Mouse (Mus musculus): ENCODE measurements around the gene Mgea5. TPM values are rescaled to one million over a fixed set of nuclear protein-coding genes. Genes with fewer than 3 reads are reported as not detected.
"Not testable (repeated sequence)": the region's sequence is repeated elsewhere in the genome, so short reads cannot be mapped to it uniquely, and the experiment has no call there.

The Mgea5 gene
- polyA plus RNA-seq, 1 experiment = 2.3 TPM

- no peak overlapping the region for H3K4me3 ChIP-seq (replicated peaks)
- H3K4me1 ChIP-seq (ENCODE audit: control insufficient read depth) = peaks cover 11% of the 10 kb centered on the region
- H3K9me3 ChIP-seq (ENCODE audit: control insufficient read depth, low read length) = no peaks in the 10 kb centered on the region
- TF ChIP-seq GATA1 (IDR thresholded peaks at IDR 0.05; ENCODE audit: low read length) (no peak), TAL1 (IDR thresholded peaks at IDR 0.05; ENCODE audit: low read length) (no peak)
- no peaks in the 10 kb centered on the region; the same call in 1 of the 2 replicates for H3K36me3 ChIP-seq (ENCODE audit: control insufficient read depth)
- peaks cover 68% of the 10 kb centered on the region for H3K27me3 ChIP-seq (ENCODE audit: control insufficient read depth)
These were observed 31.5 kb upstream of the Mgea5 start for GRCm38 (mm10) chr19:45815170-45815569.

DNA sequence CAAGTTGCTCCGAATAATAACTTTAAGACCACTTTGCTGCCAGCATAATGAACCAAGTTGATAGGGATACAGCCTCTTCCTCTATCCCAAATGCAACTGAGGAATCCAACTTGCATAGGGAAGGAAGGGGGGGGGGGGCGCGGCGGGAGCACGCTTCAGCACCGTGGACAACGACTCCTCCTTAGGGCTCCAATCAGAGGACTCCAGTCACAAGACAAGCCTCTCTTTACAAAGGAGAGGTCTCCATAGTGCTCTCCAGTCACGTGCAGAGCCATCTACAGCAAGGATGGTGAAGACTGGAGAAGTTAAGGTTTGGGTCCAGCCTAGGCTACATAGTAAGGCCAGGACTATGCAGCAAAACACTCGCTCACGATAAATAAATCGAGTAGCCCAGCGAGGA, 30.2 kb upstream of the Mgea5 start:
- Histone ChIP-seq H3K36me3 (ENCODE audit: control insufficient read depth) (no peaks in the 10 kb centered on the region; the same call in 1 of the 2 replicates), H3K9me3 (ENCODE audit: control insufficient read depth, low read length) (no peaks in the 10 kb centered on the region), H3K4me1 (ENCODE audit: control insufficient read depth) (peaks cover 11% of the 10 kb centered on the region), H3K27me3 (ENCODE audit: control insufficient read depth) (peaks cover 68% of the 10 kb centered on the region), H3K4me3 (replicated peaks) (no peak overlapping the region)
- TF ChIP-seq GATA1 (IDR thresholded peaks at IDR 0.05; ENCODE audit: low read length) = no peak
- TF ChIP-seq TAL1 (IDR thresholded peaks at IDR 0.05; ENCODE audit: low read length) = no peak

DNA sequence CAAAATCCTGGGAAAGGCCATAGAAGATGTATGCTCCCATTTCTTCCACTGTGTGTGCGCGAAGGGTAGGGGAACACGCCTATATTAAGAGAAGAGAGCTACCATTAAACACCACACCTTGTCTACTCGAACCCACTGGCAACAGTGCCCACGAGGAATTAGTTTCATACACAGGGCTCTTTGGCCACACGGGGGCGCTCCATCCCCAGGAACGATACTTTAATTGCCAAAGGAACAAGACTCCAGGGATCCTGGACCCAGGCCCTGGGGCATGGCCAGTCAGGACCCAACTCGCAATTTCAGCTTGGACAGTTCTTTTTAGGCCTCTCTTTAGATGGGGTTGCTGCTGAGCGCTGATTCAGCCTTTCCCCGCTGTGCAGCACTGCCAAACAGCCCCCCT, 29.6 kb upstream of the Mgea5 start:
- H3K4me3 ChIP-seq (replicated peaks) = no peak overlapping the region
- no peaks in the 10 kb centered on the region for H3K9me3 ChIP-seq (ENCODE audit: control insufficient read depth, low read length)
- peaks cover 68% of the 10 kb centered on the region for H3K27me3 ChIP-seq (ENCODE audit: control insufficient read depth)
- peaks cover 11% of the 10 kb centered on the region for H3K4me1 ChIP-seq (ENCODE audit: control insufficient read depth)
- H3K36me3 ChIP-seq (ENCODE audit: control insufficient read depth) = no peaks in the 10 kb centered on the region
- TF ChIP-seq TAL1 (IDR thresholded peaks at IDR 0.05; ENCODE audit: low read length) (no peak), GATA1 (IDR thresholded peaks at IDR 0.05; ENCODE audit: low read length) (no peak)

DNA sequence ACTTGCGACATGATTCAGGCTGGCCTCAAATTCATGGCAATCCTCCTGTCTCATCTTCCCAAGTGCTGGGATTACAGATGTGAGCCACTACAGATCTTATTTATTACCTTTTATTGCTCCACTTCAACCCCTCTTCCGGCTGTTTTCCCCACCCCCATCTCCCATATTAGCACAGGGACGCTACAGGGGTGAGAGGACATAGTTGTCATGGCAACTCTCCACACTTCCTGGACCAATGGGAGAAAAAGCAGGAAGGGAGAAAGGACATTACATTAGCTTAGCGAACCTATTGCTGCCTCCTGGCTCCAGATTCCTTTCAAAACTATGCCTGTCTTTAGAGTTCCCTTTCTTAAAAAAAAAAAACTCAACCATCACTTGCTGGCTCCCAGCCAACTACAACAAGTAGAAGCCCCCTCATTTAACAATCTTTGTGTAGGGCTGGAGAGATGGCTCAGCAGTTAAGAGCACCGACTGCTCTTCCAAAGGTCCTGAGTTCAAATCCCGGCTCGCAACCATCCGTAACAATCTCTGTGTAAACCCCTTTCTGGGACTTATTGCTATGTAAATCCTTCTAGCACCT, 29.1 kb upstream of the Mgea5 start:
- TF ChIP-seq TAL1 (IDR thresholded peaks at IDR 0.05; ENCODE audit: low read length) (no peak), GATA1 (IDR thresholded peaks at IDR 0.05; ENCODE audit: low read length) (no peak)
- no peaks in the 10 kb centered on the region for H3K36me3 ChIP-seq (ENCODE audit: control insufficient read depth)
- H3K9me3 ChIP-seq (ENCODE audit: control insufficient read depth, low read length) = no peaks in the 10 kb centered on the region
- no peak overlapping the region for H3K4me3 ChIP-seq (replicated peaks)
- peaks cover 11% of the 10 kb centered on the region for H3K4me1 ChIP-seq (ENCODE audit: control insufficient read depth)
- H3K27me3 ChIP-seq (ENCODE audit: control insufficient read depth) = peaks cover 68% of the 10 kb centered on the region

- Histone ChIP-seq H3K27me3 (ENCODE audit: control insufficient read depth) (peaks cover 64% of the 10 kb centered on the region), H3K4me1 (ENCODE audit: control insufficient read depth) (peaks cover 11% of the 10 kb centered on the region), H3K36me3 (ENCODE audit: control insufficient read depth) (no peaks in the 10 kb centered on the region), H3K9me3 (ENCODE audit: control insufficient read depth, low read length) (no peaks in the 10 kb centered on the region), H3K4me3 (replicated peaks) (peak overlapping the region; percentile 11)
- no peak for TF ChIP-seq GATA1 (IDR thresholded peaks at IDR 0.05; ENCODE audit: low read length)
- no peak for TF ChIP-seq TAL1 (IDR thresholded peaks at IDR 0.05; ENCODE audit: low read length)
These were observed 28.5 kb upstream of the Mgea5 start for GRCm38 (mm10) chr19:45812115-45812514.

- no peak overlapping the region for H3K4me3 ChIP-seq (replicated peaks)
- peaks cover 11% of the 10 kb centered on the region for H3K4me1 ChIP-seq (ENCODE audit: control insufficient read depth)
- peaks cover 54% of the 10 kb centered on the region for H3K27me3 ChIP-seq (ENCODE audit: control insufficient read depth)
- TF ChIP-seq GATA1 (IDR thresholded peaks at IDR 0.05; ENCODE audit: low read length) (no peak), TAL1 (IDR thresholded peaks at IDR 0.05; ENCODE audit: low read length) (no peak)
- H3K36me3 ChIP-seq (ENCODE audit: control insufficient read depth) = no peaks in the 10 kb centered on the region
- H3K9me3 ChIP-seq (ENCODE audit: control insufficient read depth, low read length) = no peaks in the 10 kb centered on the region
These were observed 27.5 kb upstream of the Mgea5 start for GRCm38 (mm10) chr19:45811028-45811674.

DNA sequence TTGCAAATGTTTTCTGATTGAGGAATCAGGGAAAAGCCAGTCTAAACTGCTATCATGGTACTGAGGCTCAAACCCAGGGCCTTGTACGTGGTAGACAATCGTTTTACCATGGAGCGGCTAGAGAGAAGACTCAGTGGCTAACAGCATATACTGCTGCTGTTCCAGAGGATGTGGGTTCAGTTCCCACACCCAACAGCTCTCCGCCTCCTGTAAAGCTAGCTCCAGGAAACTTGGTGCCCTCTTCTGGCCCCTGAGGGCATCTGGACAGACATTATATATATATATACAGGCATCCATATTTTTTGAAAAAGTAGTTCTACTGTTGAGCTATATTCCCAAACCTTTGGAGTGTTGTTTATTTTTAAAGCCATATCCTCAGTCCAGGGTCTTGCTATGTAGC, 24.1 kb upstream of the Mgea5 start:
- no peak for TF ChIP-seq GATA1 (IDR thresholded peaks at IDR 0.05; ENCODE audit: low read length)
- no peak for TF ChIP-seq TAL1 (IDR thresholded peaks at IDR 0.05; ENCODE audit: low read length)
- no peak overlapping the region for H3K4me3 ChIP-seq (replicated peaks)
- H3K4me1 ChIP-seq (ENCODE audit: control insufficient read depth) = peaks cover 33% of the 10 kb centered on the region
- H3K27me3 ChIP-seq (ENCODE audit: control insufficient read depth) = peaks cover 29% of the 10 kb centered on the region
- H3K36me3 ChIP-seq (ENCODE audit: control insufficient read depth) = no peaks in the 10 kb centered on the region
- H3K9me3 ChIP-seq (ENCODE audit: control insufficient read depth, low read length) = no peaks in the 10 kb centered on the region

- H3K4me1 ChIP-seq (ENCODE audit: control insufficient read depth) = peaks cover 37% of the 10 kb centered on the region
- H3K4me3 ChIP-seq (replicated peaks); H3K9me3 ChIP-seq (ENCODE audit: control insufficient read depth, low read length); H3K36me3 ChIP-seq (ENCODE audit: control insufficient read depth); H3K27me3 ChIP-seq (ENCODE audit: control insufficient read depth): not testable (repeated sequence)
These were observed 22.2 kb upstream of the Mgea5 start for GRCm38 (mm10) chr19:45805817-45806216.

DNA sequence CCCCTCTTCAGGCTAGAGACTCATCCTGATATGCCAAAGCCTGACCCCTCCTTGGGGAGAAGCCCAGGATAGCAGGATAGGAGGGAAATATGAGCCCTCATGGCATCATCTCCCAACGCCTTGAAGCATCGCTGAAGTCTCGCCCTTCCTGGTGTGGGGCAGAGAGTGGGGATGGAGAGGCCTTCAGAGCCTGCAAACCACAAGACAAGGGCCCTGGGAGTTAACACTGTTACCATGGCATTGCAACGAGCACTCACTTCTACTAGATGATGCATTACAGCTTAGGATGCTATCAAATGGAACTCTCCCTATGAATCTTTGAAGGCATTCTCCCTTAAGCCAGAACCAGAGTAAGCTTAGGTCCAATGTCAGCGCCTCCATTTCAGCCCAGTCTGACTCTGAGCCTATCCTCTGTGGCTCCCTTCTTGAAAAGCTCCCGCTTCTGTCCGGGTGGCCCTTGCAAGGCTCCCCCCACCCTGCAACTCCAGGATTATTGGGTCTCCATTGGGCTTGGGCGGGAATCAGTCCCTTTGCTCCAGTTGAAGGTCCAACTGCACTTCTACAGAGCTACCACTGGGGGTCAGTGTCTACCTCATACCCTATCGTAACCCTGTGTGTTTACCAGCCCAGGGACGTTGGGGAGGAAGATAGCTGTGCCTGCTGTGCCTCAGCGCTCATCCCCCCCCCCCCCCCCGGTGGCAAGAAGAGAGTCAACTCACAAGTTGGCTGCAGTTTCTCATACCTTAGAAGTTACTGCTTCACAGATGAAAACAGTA, 21.1 kb upstream of the Mgea5 start:
- H3K4me3 ChIP-seq (replicated peaks) = no peak overlapping the region
- peaks cover 37% of the 10 kb centered on the region for H3K4me1 ChIP-seq (ENCODE audit: control insufficient read depth)
- H3K9me3 ChIP-seq (ENCODE audit: control insufficient read depth, low read length) = peaks cover 4% of the 10 kb centered on the region; the same call in 1 of the 2 replicates
- H3K36me3 ChIP-seq (ENCODE audit: control insufficient read depth) = no peaks in the 10 kb centered on the region
- TF ChIP-seq TAL1 (IDR thresholded peaks at IDR 0.05; ENCODE audit: low read length) = no peak
- no peak for TF ChIP-seq GATA1 (IDR thresholded peaks at IDR 0.05; ENCODE audit: low read length)
- H3K27me3 ChIP-seq (ENCODE audit: control insufficient read depth) = peaks cover 9% of the 10 kb centered on the region
